Mouse (Mus musculus): ENCODE measurements around the gene Cyfip1.

DNA sequence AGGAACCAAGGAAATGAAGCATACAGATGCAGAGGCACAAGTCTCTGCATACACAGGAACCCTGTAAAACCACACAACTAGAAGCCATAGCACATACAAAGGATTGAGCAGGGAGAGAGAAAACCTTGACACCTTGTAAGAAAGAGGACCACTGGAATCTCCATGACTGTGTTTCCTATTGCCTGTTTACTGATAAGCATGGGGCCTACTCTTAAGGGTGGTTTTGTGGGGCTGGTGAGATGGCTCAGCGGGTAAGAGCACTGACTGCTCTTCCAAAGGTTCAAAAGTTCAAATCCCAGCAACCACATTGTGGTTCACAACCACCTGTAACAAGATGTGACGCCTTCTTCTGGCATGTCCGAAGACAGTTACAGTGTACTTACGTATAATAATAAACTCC, 85.7 kb downstream of the Cyfip1 start:
- TF ChIP-seq CHD2 (IDR thresholded peaks at IDR 0.05; ENCODE audit: low read depth, low read length) = no peak
- no peak for TF ChIP-seq MAFK (IDR thresholded peaks at IDR 0.05; ENCODE audit: insufficient read depth, low read depth, low read length)

Data from ES-E14 (cell line).